Mouse (Mus musculus): ENCODE measurements around the gene Ngp. TPM values are rescaled to one million over a fixed set of nuclear protein-coding genes. Genes with fewer than 3 reads are reported as not detected.
"Not testable (repeated sequence)": the region's sequence is repeated elsewhere in the genome, so short reads cannot be mapped to it uniquely, and the experiment has no call there.

Ngp gene
- polyA plus RNA-seq, 1 experiment, result not detected

GRCm38 (mm10) chr9:110390843-110391242, 28.7 kb upstream of the Ngp start:
- no peak for TF ChIP-seq CTCF (IDR thresholded peaks at IDR 0.05; ENCODE audit: borderline replicate concordance, insufficient read depth, low read length)
- TF ChIP-seq POLR2A (IDR thresholded peaks at IDR 0.05; ENCODE audit: low read depth, low read length), result no peak
- Histone ChIP-seq H3K27ac (ENCODE audit: insufficient read depth, low read length) (no peak overlapping the region), H3K4me1 (ENCODE audit: control insufficient read depth, insufficient read depth, low read length) (no peaks in the 10 kb centered on the region)

GRCm38 (mm10) chr9:110393295-110393694, 26.3 kb upstream of the Ngp start:
- no peak for TF ChIP-seq POLR2A (IDR thresholded peaks at IDR 0.05; ENCODE audit: low read depth, low read length)
- no peak for TF ChIP-seq CTCF (IDR thresholded peaks at IDR 0.05; ENCODE audit: borderline replicate concordance, insufficient read depth, low read length)
- H3K27ac ChIP-seq (ENCODE audit: insufficient read depth, low read length), result no peak overlapping the region
- H3K4me3 ChIP-seq (ENCODE audit: insufficient read depth, low read length), result no peak overlapping the region
- no peaks in the 10 kb centered on the region for H3K4me1 ChIP-seq (ENCODE audit: control insufficient read depth, insufficient read depth, low read length)

More at GRCm38 (mm10) chr9:110390843-110391242, 28.7 kb upstream of the Ngp start:
- no peak overlapping the region for H3K4me3 ChIP-seq (ENCODE audit: insufficient read depth, low read length)

- H3K27ac ChIP-seq (ENCODE audit: insufficient read depth, low read length), result no peak overlapping the region
- 0 out of 2 replicates have a peak, but pooled peaks cover 2% of the 10 kb centered on the region for H3K4me1 ChIP-seq (ENCODE audit: control insufficient read depth, insufficient read depth, low read length)
- no peak overlapping the region for H3K4me3 ChIP-seq (ENCODE audit: insufficient read depth, low read length)
- TF ChIP-seq POLR2A (IDR thresholded peaks at IDR 0.05; ENCODE audit: low read depth, low read length) (no peak), CTCF (IDR thresholded peaks at IDR 0.05; ENCODE audit: borderline replicate concordance, insufficient read depth, low read length) (no peak)
Measured at GRCm38 (mm10) chr9:110400650-110401049, 18.9 kb upstream of the Ngp start.

GRCm38 (mm10) chr9:110402731-110403130, 16.8 kb upstream of the Ngp start:
- H3K27ac ChIP-seq (ENCODE audit: insufficient read depth, low read length), result no peak overlapping the region
- 0 out of 2 replicates have a peak, but pooled peaks cover 2% of the 10 kb centered on the region for H3K4me1 ChIP-seq (ENCODE audit: control insufficient read depth, insufficient read depth, low read length)
- H3K4me3 ChIP-seq (ENCODE audit: insufficient read depth, low read length), result no peak overlapping the region
- TF ChIP-seq CTCF (IDR thresholded peaks at IDR 0.05; ENCODE audit: borderline replicate concordance, insufficient read depth, low read length) (no peak), POLR2A (IDR thresholded peaks at IDR 0.05; ENCODE audit: low read depth, low read length) (no peak)

GRCm38 (mm10) chr9:110403240-110403639, 16.3 kb upstream of the Ngp start:
- not testable (repeated sequence) for H3K4me1 ChIP-seq (ENCODE audit: control insufficient read depth, insufficient read depth, low read length); H3K27ac ChIP-seq (ENCODE audit: insufficient read depth, low read length); H3K4me3 ChIP-seq (ENCODE audit: insufficient read depth, low read length)

- Histone ChIP-seq H3K4me1 (ENCODE audit: control insufficient read depth, insufficient read depth, low read length) (no peaks in the 10 kb centered on the region), H3K4me3 (ENCODE audit: insufficient read depth, low read length) (peak overlapping the region; percentile 94), H3K27ac (ENCODE audit: insufficient read depth, low read length) (peak overlapping the region; percentile 68)
- TF ChIP-seq POLR2A (IDR thresholded peaks at IDR 0.05; ENCODE audit: low read depth, low read length) (no peak; the same call in 1 of the 2 replicates), CTCF (IDR thresholded peaks at IDR 0.05; ENCODE audit: borderline replicate concordance, insufficient read depth, low read length) (no peak)
Measured at GRCm38 (mm10) chr9:110407311-110408098, 12.0 kb upstream of the Ngp start.

GRCm38 (mm10) chr9:110408099-110408773, 11.3 kb upstream of the Ngp start, which contains the start of gene Ptpn23:
TSS of gene Ptpn23 (minus strand) at chr9:110408213.
- Histone ChIP-seq H3K4me1 (ENCODE audit: control insufficient read depth, insufficient read depth, low read length) (no peaks in the 10 kb centered on the region), H3K27ac (ENCODE audit: insufficient read depth, low read length) (peak within 1 kb of the TSS; percentile 86)
- TF ChIP-seq CTCF (IDR thresholded peaks at IDR 0.05; ENCODE audit: borderline replicate concordance, insufficient read depth, low read length) (no peak), POLR2A (IDR thresholded peaks at IDR 0.05; ENCODE audit: low read depth, low read length) (peak; percentile 66)

GRCm38 (mm10) chr9:110410908-110411887, 8.3 kb upstream of the Ngp start:
- TF ChIP-seq CTCF (IDR thresholded peaks at IDR 0.05; ENCODE audit: borderline replicate concordance, insufficient read depth, low read length), result peak; percentile 89; the same call in 1 of the 2 replicates
- TF ChIP-seq POLR2A (IDR thresholded peaks at IDR 0.05; ENCODE audit: low read depth, low read length), result 0 out of 2 replicates have a peak, but pooled peaks have one; percentile 17
- Histone ChIP-seq H3K4me1 (ENCODE audit: control insufficient read depth, insufficient read depth, low read length) (no peaks in the 10 kb centered on the region), H3K27ac (ENCODE audit: insufficient read depth, low read length) (peak overlapping the region; percentile 22)

More at GRCm38 (mm10) chr9:110408099-110408773, 11.3 kb upstream of the Ngp start, which contains the start of gene Ptpn23:
- peak within 1 kb of the TSS; percentile 94 for H3K4me3 ChIP-seq (ENCODE audit: insufficient read depth, low read length)

GRCm38 (mm10) chr9:110412926-110413325, 6.6 kb upstream of the Ngp start:
- TF ChIP-seq POLR2A (IDR thresholded peaks at IDR 0.05; ENCODE audit: low read depth, low read length) (no peak), CTCF (IDR thresholded peaks at IDR 0.05; ENCODE audit: borderline replicate concordance, insufficient read depth, low read length) (no peak)
- H3K4me3 ChIP-seq (ENCODE audit: insufficient read depth, low read length), result no peak overlapping the region
- no peak overlapping the region for H3K27ac ChIP-seq (ENCODE audit: insufficient read depth, low read length)
- H3K4me1 ChIP-seq (ENCODE audit: control insufficient read depth, insufficient read depth, low read length), result no peaks in the 10 kb centered on the region

More at GRCm38 (mm10) chr9:110410908-110411887, 8.3 kb upstream of the Ngp start:
- no peak overlapping the region for H3K4me3 ChIP-seq (ENCODE audit: insufficient read depth, low read length)

Measured in embryonic fibroblast, embryonic 13.5 days (primary cell).